Mouse (Mus musculus) testis, adult 2 months (tissue): ENCODE measurements at regions not wholly inside any gene's neighbourhood (a gene's known extent, or its start where the extent isn't known, plus 50 kb on each side); places are given as distances from the start of the nearest gene placed in this dataset.

ENCODE experiments used
- H3K27ac ChIP-seq: fragments of 200-500 bp; 2 replicates; pipeline ENCODE4 v1.5.1; 2012; ENCODE audit warnings: low read depth, low read length; ENCODE audit not compliant: control insufficient read depth, insufficient read depth
- H3K27me3 ChIP-seq: fragments of 200-500 bp; 2 replicates; pipeline ENCODE4 v1.6.1; 2012; ENCODE audit warnings: mild to moderate bottlenecking, low read length, moderate library complexity; ENCODE audit not compliant: control insufficient read depth, insufficient read depth
- H3K36me3 ChIP-seq: fragments of 200-500 bp; 2 replicates; pipeline ENCODE4 v1.6.1; 2012; ENCODE audit warnings: mild to moderate bottlenecking, low read length; ENCODE audit not compliant: control insufficient read depth, insufficient read depth
- H3K4me1 ChIP-seq: fragments of 200-500 bp; 2 replicates; pipeline ENCODE4 v1.6.1; 2012; ENCODE audit warnings: low read length; ENCODE audit not compliant: control insufficient read depth, insufficient read depth
- H3K4me3 ChIP-seq: fragments of 200-500 bp; 2 replicates; pipeline ENCODE4 v1.5.1; 2012; ENCODE audit warnings: low read depth, mild to moderate bottlenecking, low read length, moderate library complexity, mixed read lengths; ENCODE audit not compliant: control insufficient read depth
- CTCF ChIP-seq: fragments of 200-500 bp; IDR thresholded peaks from 2 replicates; pipeline ENCODE4 v1.5.1; 2012; ENCODE audit warnings: low read depth, mild to moderate bottlenecking, inconsistent platforms, low read length, moderate library complexity; ENCODE audit not compliant: control insufficient read depth, insufficient read depth, insufficient replicate concordance
- POLR2A ChIP-seq: fragments of 200-500 bp; IDR thresholded peaks from 2 replicates; pipeline ENCODE4 v1.6.1; 2012; ENCODE audit warnings: low read depth, mild to moderate bottlenecking, inconsistent platforms, low read length, moderate library complexity; ENCODE audit not compliant: control insufficient read depth

GRCm38 (mm10) chr14:76854965-76855364, 181.6 kb upstream of the Ccdc122 start:
- no peak for TF ChIP-seq POLR2A
- TF ChIP-seq CTCF = no peak

DNA sequence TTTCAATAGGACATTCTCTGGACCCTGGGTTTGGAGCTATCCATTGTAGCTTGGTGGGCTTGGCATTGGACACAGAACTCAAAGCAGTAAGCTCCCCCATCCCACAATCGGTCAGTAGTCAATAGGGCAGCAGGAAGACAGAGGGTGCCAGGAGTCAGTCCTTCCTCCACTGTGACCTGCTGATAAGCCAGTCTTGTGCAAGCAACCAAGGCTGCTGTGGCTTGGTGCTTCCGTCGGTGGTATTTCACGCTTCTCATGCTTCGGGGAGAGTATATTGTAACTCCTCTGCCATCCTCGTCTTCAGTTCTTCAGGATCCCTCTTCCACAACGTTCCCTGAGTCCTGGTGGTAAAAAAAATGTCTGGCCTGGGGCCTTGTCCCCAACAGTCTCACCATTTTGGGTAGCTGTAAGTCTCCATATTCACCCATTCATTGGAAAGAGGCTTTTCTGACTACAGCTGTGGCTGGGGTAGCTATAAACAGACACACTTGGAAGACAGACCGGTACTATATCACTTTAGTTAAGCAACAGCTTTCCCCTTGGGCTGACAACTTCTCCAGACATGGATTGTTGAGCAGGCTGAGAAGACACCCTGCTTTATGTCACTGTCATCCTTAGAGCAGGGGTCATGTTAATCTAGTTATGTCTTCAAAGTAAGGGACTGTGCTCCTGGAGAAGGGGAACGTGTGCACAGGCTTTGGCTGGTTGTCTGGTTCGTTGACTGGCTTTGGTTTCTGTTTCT, 184.9 kb upstream of the Ccdc122 start:
- Histone ChIP-seq H3K27me3 (no peaks in the 10 kb centered on the region), H3K36me3 (no peaks in the 10 kb centered on the region), H3K4me3 (no peak overlapping the region), H3K27ac (no peak overlapping the region), H3K4me1 (peaks cover 2% of the 10 kb centered on the region; the same call in 1 of the 2 replicates)
- no peak for TF ChIP-seq POLR2A
- TF ChIP-seq CTCF = no peak

More at GRCm38 (mm10) chr14:76854965-76855364, 181.6 kb upstream of the Ccdc122 start:
- Histone ChIP-seq H3K27ac (no peak overlapping the region), H3K27me3 (no peaks in the 10 kb centered on the region), H3K4me3 (no peak overlapping the region), H3K36me3 (no peaks in the 10 kb centered on the region), H3K4me1 (peaks cover 2% of the 10 kb centered on the region; the same call in 1 of the 2 replicates)

DNA sequence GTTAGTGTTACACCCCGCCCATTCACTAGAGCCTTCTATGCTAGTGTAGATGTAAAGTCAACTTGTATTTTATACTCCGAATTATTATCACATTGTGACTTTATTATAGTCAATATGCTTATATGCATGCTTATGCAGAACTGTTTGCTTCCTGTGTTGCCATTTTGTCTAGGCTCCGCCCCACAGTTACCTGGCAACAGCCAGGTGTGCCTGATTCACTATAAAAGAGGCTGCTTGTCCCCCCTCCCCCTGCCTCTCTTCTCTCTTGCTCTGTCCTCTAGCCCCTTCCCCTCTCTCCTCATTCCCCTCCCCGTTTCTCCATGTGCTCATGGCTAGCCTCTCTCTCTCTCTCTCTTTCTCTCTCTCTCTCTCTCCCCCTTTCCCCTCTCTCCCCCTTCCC, 185.9 kb upstream of the Ccdc122 start:
- H3K36me3 ChIP-seq = no peaks in the 10 kb centered on the region
- TF ChIP-seq POLR2A = no peak
- no peak for TF ChIP-seq CTCF
- H3K4me3 ChIP-seq = no peak overlapping the region
- peaks cover 2% of the 10 kb centered on the region; the same call in 1 of the 2 replicates for H3K4me1 ChIP-seq
- no peak overlapping the region for H3K27ac ChIP-seq
- H3K27me3 ChIP-seq = no peaks in the 10 kb centered on the region

DNA sequence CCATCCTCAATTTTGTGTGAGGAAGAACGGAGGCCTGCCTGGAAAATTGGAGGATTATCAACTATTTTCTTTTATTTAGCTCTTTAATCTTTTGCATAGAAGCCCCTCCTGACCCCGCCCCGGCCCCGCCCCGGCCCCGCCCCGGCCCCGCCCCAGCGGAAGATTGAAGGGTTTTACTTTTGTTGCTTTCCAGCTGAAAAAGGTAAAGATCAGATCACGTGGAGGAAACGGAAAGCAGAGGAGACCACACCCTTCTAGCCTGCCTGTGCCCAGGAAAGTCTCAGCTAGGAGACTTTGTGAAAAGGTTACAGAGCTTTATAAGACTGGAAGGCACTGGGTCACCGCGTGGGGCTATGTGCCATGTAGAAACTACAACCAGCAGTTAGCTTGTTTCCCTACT, 186.5 kb upstream of the Ccdc122 start:
- no peak for TF ChIP-seq CTCF
- no peak for TF ChIP-seq POLR2A
- Histone ChIP-seq H3K4me1 (peaks cover 2% of the 10 kb centered on the region; the same call in 1 of the 2 replicates), H3K36me3 (no peaks in the 10 kb centered on the region), H3K27me3 (no peaks in the 10 kb centered on the region), H3K27ac (no peak overlapping the region), H3K4me3 (no peak overlapping the region)

GRCm38 (mm10) chr14:76849636-76850035, 186.9 kb upstream of the Ccdc122 start:
- H3K4me1 ChIP-seq = peaks cover 2% of the 10 kb centered on the region; the same call in 1 of the 2 replicates
- H3K27me3 ChIP-seq = no peaks in the 10 kb centered on the region
- H3K4me3 ChIP-seq = no peak overlapping the region
- no peak overlapping the region for H3K27ac ChIP-seq
- TF ChIP-seq POLR2A = no peak
- TF ChIP-seq CTCF = no peak
- no peaks in the 10 kb centered on the region for H3K36me3 ChIP-seq

DNA sequence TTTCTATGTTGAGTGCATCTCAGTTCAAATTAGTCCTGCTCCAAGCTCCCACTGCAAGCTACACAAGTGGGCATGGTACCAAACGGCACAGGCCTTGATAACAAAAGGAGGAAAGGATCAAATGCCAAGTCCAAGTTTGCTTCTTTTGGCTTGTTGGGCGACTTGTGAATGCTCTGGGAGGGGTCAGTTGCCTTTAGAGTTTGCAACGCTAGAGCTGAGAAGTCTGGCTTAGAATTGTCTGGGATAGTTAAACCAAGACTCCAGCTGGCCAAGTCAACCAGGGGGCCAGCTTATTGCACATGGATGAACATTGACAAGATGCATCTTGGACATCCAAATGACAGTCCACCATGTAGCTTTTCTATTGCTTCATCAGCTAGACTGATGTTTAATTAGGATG, 187.5 kb upstream of the Ccdc122 start:
- Histone ChIP-seq H3K36me3 (no peaks in the 10 kb centered on the region), H3K4me3 (no peak overlapping the region), H3K27me3 (no peaks in the 10 kb centered on the region), H3K27ac (no peak overlapping the region), H3K4me1 (peaks cover 2% of the 10 kb centered on the region; the same call in 1 of the 2 replicates)
- TF ChIP-seq CTCF (no peak), POLR2A (no peak)

DNA sequence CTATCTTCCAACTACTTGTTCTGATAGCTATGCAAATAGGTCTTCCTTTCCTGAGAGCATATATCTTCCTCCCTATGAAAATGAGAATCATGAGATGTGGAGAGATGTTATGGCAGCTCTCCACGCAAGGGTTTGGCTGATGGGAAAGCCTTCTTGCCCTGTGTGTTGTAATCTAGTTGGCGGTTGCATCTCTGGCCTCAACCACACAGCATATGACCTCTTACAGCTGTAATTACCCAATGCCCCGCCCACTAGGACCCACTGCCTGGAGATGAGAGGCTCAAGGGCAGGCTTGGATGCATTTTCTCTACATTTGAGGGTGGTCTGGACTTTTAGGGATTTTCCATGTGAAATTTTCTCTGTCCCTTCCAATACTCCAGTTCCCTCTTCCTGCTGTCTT, 190.9 kb upstream of the Ccdc122 start:
- TF ChIP-seq CTCF = no peak
- TF ChIP-seq POLR2A = no peak
- H3K36me3 ChIP-seq = no peaks in the 10 kb centered on the region
- no peak overlapping the region for H3K4me3 ChIP-seq
- peaks cover 2% of the 10 kb centered on the region; the same call in 1 of the 2 replicates for H3K4me1 ChIP-seq
- H3K27me3 ChIP-seq = no peaks in the 10 kb centered on the region
- H3K27ac ChIP-seq = no peak overlapping the region

- TF ChIP-seq POLR2A (no peak), CTCF (no peak)
- Histone ChIP-seq H3K4me3 (no peak overlapping the region), H3K36me3 (no peaks in the 10 kb centered on the region), H3K27me3 (no peaks in the 10 kb centered on the region), H3K4me1 (no peaks in the 10 kb centered on the region), H3K27ac (no peak overlapping the region)
Observed at GRCm38 (mm10) chr14:76844717-76845116, 191.9 kb upstream of the Ccdc122 start.
